Mouse (Mus musculus): ENCODE data around the gene Zfp386. TPM values are rescaled to one million over a fixed set of nuclear protein-coding genes. Genes with fewer than 3 reads are reported as not detected.

The Zfp386 gene
- polyA plus RNA-seq, 1 experiment from 2014 or later = 44.3 TPM

DNA sequence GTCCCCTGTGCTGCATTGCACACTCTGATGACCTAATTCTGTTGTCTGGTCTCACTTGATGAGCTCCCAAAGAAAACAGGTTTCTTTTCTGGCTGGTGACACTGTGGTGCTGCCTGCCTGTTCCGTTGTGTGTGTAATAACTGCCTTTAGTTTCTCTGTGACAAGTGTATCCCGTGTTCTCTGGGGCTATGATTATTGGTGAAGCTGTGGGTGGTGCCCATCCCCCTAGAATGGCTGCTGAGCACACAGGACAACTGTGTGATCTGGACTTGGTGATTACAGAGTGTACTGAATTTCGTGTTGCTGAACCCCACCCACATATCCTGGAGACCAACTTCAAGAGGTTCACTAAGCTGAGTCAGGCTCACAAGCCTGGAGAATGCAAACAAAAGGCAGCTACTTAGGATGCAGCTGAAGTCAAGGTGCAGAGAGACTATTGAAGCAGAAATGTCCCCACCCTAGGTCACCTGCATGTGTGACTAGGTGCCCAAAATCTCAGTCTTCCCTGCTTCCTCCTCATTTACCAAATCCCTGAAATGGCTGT, 48.9 kb downstream of the Zfp386 start:
- Histone ChIP-seq H3K9ac (no peak overlapping the region), H3K9me3 (no peaks in the 10 kb centered on the region), H3K27ac (no peak overlapping the region), H3K4me3 (no peak overlapping the region), H3K4me2 (no peak overlapping the region), H3K36me3 (no peaks in the 10 kb centered on the region), H3K4me1 (no peaks in the 10 kb centered on the region), H3K27me3 (no peaks in the 10 kb centered on the region)
- ATAC-seq (ENCODE audit: borderline replicate concordance, extremely low read depth, low FRiP score, low TSS enrichment) = peak; percentile 42; the same call in 1 of the 2 replicates
- whole genome bisulfite sequencing = 48% methylated on average over 3 of the region's 3 CpGs

DNA sequence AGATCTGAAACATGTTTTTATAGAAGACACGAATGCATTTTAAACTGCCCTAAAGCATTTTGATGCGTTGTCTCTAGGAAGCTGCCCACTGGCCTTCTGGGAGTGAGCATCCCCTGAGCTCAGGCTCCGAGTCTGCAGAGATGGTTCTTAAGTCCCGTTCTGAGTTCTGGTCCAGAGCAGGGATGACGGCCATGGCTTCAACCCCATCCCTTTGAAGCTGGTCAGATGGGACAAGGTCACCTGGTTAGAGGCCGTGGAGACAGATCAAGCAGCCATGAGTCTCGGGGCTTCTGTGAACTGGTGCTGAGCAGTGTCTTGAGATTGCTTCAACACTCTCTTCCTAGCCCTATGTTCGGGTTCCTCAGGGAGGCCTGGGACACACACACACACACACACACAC, 49.6 kb downstream of the Zfp386 start:
- H3K4me1 ChIP-seq = no peaks in the 10 kb centered on the region
- H3K4me3 ChIP-seq = no peak overlapping the region
- H3K4me2 ChIP-seq = no peak overlapping the region
- no peak for ATAC-seq (ENCODE audit: borderline replicate concordance, extremely low read depth, low FRiP score, low TSS enrichment)
- no peaks in the 10 kb centered on the region for H3K9me3 ChIP-seq
- H3K27ac ChIP-seq = no peak overlapping the region
- no peak overlapping the region for H3K9ac ChIP-seq
- H3K27me3 ChIP-seq = no peaks in the 10 kb centered on the region
- 88% methylated on average over 8 of the region's 8 CpGs for WGBS
- H3K36me3 ChIP-seq = no peaks in the 10 kb centered on the region

DNA sequence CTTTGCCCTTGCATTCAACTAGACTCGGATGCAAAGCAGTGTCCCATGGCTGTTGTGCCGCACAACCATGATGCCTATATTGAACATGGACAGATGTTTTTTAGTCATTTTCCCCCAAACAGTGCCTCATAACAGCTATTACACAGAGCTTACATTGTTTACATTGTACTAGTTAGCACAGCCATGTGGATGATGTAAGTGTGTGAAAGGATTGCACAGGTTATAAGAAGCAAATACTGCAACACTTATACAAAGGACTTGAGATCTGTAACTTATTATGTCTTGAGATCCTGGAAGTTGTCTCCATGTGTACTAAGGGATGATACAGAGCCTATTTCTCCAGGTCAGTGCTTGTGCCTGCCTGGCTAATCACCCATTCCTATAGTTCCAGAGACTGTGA, 54.4 kb downstream of the Zfp386 start:
- no peak overlapping the region for H3K27ac ChIP-seq
- no peaks in the 10 kb centered on the region for H3K4me1 ChIP-seq
- no peaks in the 10 kb centered on the region for H3K27me3 ChIP-seq
- no peaks in the 10 kb centered on the region for H3K9me3 ChIP-seq
- H3K36me3 ChIP-seq = no peaks in the 10 kb centered on the region
- WGBS = 81% methylated on average over 2 of the region's 2 CpGs
- no peak overlapping the region for H3K4me3 ChIP-seq
- no peak for ATAC-seq (ENCODE audit: borderline replicate concordance, extremely low read depth, low FRiP score, low TSS enrichment)
- no peak overlapping the region for H3K4me2 ChIP-seq
- no peak overlapping the region for H3K9ac ChIP-seq

DNA sequence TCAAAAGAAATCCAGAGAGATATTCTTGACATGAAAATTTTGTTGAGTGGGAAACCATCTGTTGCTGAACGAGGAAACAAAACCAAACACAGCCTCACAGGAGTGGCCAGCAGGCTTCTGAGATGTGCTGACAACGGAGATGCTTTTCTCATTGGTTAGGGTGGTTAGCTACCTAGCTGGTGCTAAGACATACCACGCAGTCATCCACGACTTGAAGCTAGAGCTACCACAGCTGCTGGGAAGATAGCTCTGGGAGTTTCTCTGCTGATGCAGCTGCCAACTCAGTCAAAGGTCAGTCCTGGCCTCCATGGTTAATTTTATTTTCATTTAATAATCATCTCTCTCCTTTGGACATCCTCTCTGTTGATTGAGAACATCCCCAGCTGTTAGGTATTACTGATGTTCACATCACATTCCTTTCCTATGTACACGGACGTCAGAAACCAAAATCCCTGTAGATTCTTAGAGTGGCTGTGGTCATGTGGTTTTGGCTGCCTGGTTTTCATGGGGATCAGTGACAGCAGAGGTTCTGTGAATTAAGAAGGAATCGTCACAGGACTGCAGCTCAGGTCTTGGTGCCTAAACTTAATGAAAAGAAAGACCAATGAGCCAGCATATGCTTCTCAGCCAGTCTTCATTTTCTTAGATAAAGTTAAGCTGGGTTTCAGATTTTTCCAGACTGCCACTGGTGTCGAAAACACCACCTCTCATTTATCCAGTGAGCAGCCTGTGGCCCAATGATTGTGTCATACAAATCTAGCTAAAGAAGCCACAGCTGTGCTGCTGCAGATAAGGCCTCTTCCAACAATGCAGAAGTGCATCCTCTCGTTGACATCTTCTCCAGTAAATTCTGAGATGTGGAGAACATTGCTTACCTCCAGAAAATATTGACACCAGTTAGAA, 62.2 kb downstream of the Zfp386 start:
- Histone ChIP-seq H3K4me1 (0 out of 2 replicates have a peak, but pooled peaks cover 2% of the 10 kb centered on the region), H3K4me2 (no peak overlapping the region), H3K27me3 (no peaks in the 10 kb centered on the region), H3K36me3 (no peaks in the 10 kb centered on the region), H3K4me3 (no peak overlapping the region), H3K9me3 (no peaks in the 10 kb centered on the region), H3K9ac (no peak overlapping the region), H3K27ac (peak overlapping the region; percentile 32; the same call in 1 of the 2 replicates)
- ATAC-seq (ENCODE audit: borderline replicate concordance, extremely low read depth, low FRiP score, low TSS enrichment) = peak; percentile 84; the same call in 1 of the 2 replicates
- whole genome bisulfite sequencing = 50% methylated on average over 9 of the region's 9 CpGs

DNA sequence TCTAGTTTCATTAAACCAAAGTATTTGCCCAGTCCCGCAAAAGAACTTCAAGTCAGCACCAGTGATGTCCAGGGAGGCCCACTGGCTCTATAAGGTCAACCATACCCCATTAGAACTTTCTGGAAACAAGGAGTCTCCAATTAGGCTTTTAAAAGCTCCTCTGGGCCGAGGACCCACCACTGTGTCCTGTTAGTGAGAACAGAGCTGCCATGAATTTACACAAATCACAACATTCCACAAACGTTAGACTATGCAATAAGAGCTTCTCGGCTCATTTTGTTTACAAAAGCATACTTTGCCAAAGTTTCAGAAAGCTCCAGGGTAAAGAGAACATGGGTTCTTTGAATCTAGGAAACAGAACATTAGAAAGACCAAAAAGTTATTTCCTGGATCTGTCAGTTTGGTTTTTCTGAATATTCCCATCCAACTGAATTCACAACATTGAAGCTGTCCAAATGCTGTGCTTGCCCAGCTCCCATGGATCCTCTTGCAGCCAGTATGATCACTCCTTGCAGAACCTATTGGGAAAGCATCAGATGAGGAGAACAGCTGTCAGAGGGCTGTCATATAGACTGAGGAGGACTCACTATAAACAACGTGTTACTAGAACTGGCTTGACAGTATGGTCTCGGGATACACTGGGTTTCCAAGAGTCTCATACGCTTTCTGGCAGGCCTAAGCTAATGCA, 63.6 kb downstream of the Zfp386 start:
- H3K9me3 ChIP-seq = no peaks in the 10 kb centered on the region
- peak; percentile 80 for ATAC-seq (ENCODE audit: borderline replicate concordance, extremely low read depth, low FRiP score, low TSS enrichment)
- peak overlapping the region; percentile 37 for H3K27ac ChIP-seq
- no peak overlapping the region for H3K4me2 ChIP-seq
- H3K27me3 ChIP-seq = no peaks in the 10 kb centered on the region
- no peaks in the 10 kb centered on the region for H3K36me3 ChIP-seq
- no peak overlapping the region for H3K4me3 ChIP-seq
- 44% methylated on average over 7 of the region's 7 CpGs for WGBS
- H3K4me1 ChIP-seq = 0 out of 2 replicates have a peak, but pooled peaks cover 2% of the 10 kb centered on the region
- H3K9ac ChIP-seq = no peak overlapping the region

Other genes starting within 250 kb of the Zfp386 start
- gene Vipr2, start 30.0 kb downstream of the Zfp386 start, polyA plus RNA-seq (2015; fragmentation: Nextera tagmentation; extraction: Ambion mirVana) = 2.6 and 3.3 TPM in 2 replicates
- gene Wdr60, start 215.3 kb downstream of the Zfp386 start, polyA plus RNA-seq (2015; fragmentation: Nextera tagmentation; extraction: Ambion mirVana) = 17.4 and 18.9 TPM in 2 replicates
- gene Gm11027, start 227.7 kb downstream of the Zfp386 start, polyA plus RNA-seq (2015; fragmentation: Nextera tagmentation; extraction: Ambion mirVana) = not detected in 2 replicates
- gene Esyt2, start 233.5 kb downstream of the Zfp386 start, polyA plus RNA-seq (2015; fragmentation: Nextera tagmentation; extraction: Ambion mirVana) = 20.9 and 21.5 TPM in 2 replicates

Measured in lung, embryonic 15.5 days (tissue).